Mouse (Mus musculus) lung, postnatal 0 days (tissue): ENCODE data around the gene Casp9.

Experiments
- CTCF ChIP-seq: IDR thresholded peaks from 2 replicates; pipeline ENCODE4 v1.5.1; 2016; ENCODE audit warnings: antibody characterized with exemption, mild to moderate bottlenecking
- EP300 ChIP-seq: IDR thresholded peaks from 2 replicates; pipeline ENCODE4 v1.6.1; 2016; ENCODE audit warnings: antibody characterized with exemption, mild to moderate bottlenecking, control low read depth

DNA sequence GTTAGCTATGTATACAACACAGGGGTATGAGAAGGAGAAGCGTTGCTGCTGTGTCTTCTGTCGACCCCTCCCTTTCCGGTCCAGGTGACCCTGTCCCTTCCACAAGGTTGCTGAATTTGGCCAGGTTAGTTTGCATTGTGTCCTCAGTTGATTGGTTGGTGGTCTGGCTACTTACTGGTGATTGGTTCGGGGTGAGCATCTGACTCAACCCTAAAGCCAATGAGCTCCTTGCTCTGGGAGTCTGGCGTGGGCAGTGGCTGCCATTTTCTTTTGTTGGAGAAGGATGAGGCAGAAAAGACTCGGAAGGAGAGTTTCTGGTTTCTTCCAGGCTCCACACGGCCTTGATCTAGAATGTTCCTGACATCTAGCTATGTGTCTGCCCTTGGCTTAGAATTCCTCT lies 25.9 kb downstream of the Casp9 start:
- TF ChIP-seq CTCF: no peak
- TF ChIP-seq EP300: no peak
